Mouse (Mus musculus) forebrain, embryonic 12.5 days (tissue): ENCODE data around the gene Mboat2. TPM values are rescaled to one million over a fixed set of nuclear protein-coding genes. Genes with fewer than 3 reads are reported as not detected.

Experiments used
- ATAC-seq: fragments of 200-750 bp; cut with Nextera tagmentation; 2 replicates; pipeline ENCODE4 v1.8.0; 2017; ENCODE audit warnings: moderate TSS enrichment; ENCODE audit not compliant: low FRiP score
- H3K27ac ChIP-seq: fragments of 300-500 bp; sonication (generic); 2 replicates; pipeline ENCODE4 v1.5.1; 2016; ENCODE audit warnings: mild to moderate bottlenecking
- H3K27me3 ChIP-seq: fragments of 300-500 bp; sonication (generic); 2 replicates; pipeline ENCODE4 v1.6.1; 2016; ENCODE audit warnings: mild to moderate bottlenecking
- H3K36me3 ChIP-seq: fragments of 300-500 bp; sonication (generic); replicated peaks from 2 replicates; pipeline ENCODE4 v1.6.1; 2016; ENCODE audit warnings: mild to moderate bottlenecking
- H3K4me1 ChIP-seq: fragments of 300-500 bp; sonication (generic); 2 replicates; pipeline ENCODE4 v1.6.1; 2016
- H3K4me2 ChIP-seq: fragments of 300-500 bp; sonication (generic); 2 replicates; pipeline ENCODE4 v1.6.1; 2016; ENCODE audit warnings: mild to moderate bottlenecking, moderate library complexity
- H3K4me3 ChIP-seq: fragments of 300-500 bp; sonication (generic); replicated peaks from 2 replicates; pipeline ENCODE4 v1.5.1; 2016; ENCODE audit warnings: mild to moderate bottlenecking
- H3K9ac ChIP-seq: fragments of 300-500 bp; sonication (generic); 2 replicates; pipeline ENCODE4 v1.6.1; 2016; ENCODE audit warnings: mild to moderate bottlenecking
- H3K9me3 ChIP-seq: fragments of 300-500 bp; sonication (generic); 2 replicates; pipeline ENCODE4 v1.6.1; 2016
- WGBS: fragments of 180-500 bp; shearing (Covaris S2); methylation state at CpG from one replicate; pipeline ENCODE4 v1.1.7; 2016; 5-methylcytosine and 5-hydroxymethylcytosine counted together
- polyA plus RNA-seq: library from polyadenylated mRNA; unstranded; fragments of >200 nt; fragmentation: Nextera tagmentation; extraction: Ambion mirVana; gene quantifications from 2 replicates; pipeline ENCODE4 v1.2.1, GENCODE M21; 2016

Mboat2 gene
- polyA plus RNA-seq, 1 experiment from 2014 or later, result 58.4 TPM

DNA sequence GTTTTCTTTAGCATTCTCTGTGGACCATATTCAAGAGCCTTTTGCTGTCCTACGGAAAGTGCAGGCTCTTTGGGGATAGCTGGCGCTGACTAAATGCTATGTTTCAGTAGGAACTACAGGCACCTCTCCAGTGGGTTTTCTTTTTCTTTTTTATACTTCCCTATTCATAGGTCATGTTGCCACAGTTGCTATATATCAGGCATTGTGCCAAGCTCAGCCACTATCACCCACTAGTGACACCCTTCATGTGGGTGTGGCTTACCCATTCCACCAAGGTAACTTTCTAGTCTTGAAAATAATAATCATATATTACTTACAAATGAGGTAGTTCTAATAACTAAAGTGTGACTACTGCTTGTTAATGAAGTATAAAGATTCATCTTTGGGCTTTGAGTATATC is 59.5 kb downstream of the Mboat2 start:
- no peak overlapping the region for H3K27ac ChIP-seq
- H3K36me3 ChIP-seq, result peaks cover 28% of the 10 kb centered on the region
- no peak overlapping the region for H3K4me3 ChIP-seq
- no peaks in the 10 kb centered on the region for H3K9me3 ChIP-seq
- H3K27me3 ChIP-seq, result no peaks in the 10 kb centered on the region
- H3K4me1 ChIP-seq, result peaks cover 11% of the 10 kb centered on the region
- WGBS, result 94% methylated on average over 2 of the region's 2 CpGs
- no peak overlapping the region for H3K9ac ChIP-seq
- ATAC-seq, result no peak
- no peak overlapping the region for H3K4me2 ChIP-seq

DNA sequence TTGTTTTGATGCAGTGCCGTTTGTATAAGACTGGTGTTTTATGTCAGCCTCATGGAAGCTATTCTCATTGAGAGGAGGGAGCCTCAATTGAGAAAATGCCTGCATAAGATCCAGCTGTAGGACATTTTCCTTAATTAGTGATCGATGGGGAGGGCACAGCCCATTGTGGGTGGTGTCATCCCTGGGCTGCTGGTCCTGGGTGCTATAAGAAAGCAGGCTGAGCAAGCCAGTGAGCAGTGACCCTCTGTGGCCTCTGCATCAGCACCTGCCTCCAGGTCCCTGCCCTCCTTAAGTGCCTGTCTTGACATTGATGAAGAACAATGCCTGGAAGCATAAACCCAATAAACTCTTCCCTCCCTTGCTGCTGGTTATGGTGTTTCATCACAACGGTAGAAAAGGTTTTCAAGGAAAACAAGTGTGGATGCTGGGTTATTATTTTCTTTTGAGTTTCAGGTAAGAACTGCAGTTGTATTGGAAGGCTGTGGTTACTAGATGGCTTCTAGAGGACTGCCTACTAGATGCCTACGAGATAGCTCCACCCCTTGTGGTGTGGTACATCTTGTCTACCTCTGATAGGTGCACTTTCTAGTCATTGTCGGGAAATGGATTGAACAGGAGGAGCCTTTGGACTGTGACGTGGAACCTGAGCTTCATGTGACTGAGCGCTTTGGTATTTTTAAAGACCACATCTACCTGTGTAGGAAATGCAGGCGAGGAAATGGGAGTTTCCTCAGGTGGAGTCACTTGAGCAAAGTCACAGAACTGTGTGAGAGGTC is 60.2 kb downstream of the Mboat2 start:
- H3K9ac ChIP-seq, result no peak overlapping the region
- H3K27me3 ChIP-seq, result no peaks in the 10 kb centered on the region
- WGBS, result 93% methylated on average over 8 of the region's 8 CpGs
- H3K27ac ChIP-seq, result no peak overlapping the region
- H3K4me2 ChIP-seq, result no peak overlapping the region
- H3K36me3 ChIP-seq, result peaks cover 28% of the 10 kb centered on the region
- H3K4me3 ChIP-seq, result no peak overlapping the region
- ATAC-seq, result no peak
- no peaks in the 10 kb centered on the region for H3K9me3 ChIP-seq
- peaks cover 11% of the 10 kb centered on the region for H3K4me1 ChIP-seq

- H3K9me3 ChIP-seq, result no peaks in the 10 kb centered on the region
- 86% methylated on average over 4 of the region's 4 CpGs for WGBS
- H3K4me1 ChIP-seq, result peaks cover 11% of the 10 kb centered on the region
- H3K36me3 ChIP-seq, result peaks cover 30% of the 10 kb centered on the region
- H3K9ac ChIP-seq, result no peak overlapping the region
- H3K4me3 ChIP-seq, result no peak overlapping the region
- H3K27me3 ChIP-seq, result no peaks in the 10 kb centered on the region
- H3K27ac ChIP-seq, result no peak overlapping the region
- no peak for ATAC-seq
- H3K4me2 ChIP-seq, result no peak overlapping the region
Measured at GRCm38 (mm10) chr12:24892536-24892935, 61.9 kb downstream of the Mboat2 start.

GRCm38 (mm10) chr12:24893777-24894468 is 63.2 kb downstream of the Mboat2 start:
- 33% methylated on average over 10 of the region's 10 CpGs for WGBS
- no peak overlapping the region for H3K9ac ChIP-seq
- peak; percentile 51 for ATAC-seq
- H3K4me2 ChIP-seq, result 0 out of 2 replicates have a peak overlapping the region, but pooled peaks have one; percentile 8
- H3K36me3 ChIP-seq, result peaks cover 28% of the 10 kb centered on the region
- H3K9me3 ChIP-seq, result no peaks in the 10 kb centered on the region
- 0 out of 2 replicates have a peak overlapping the region, but pooled peaks have one; percentile 56 for H3K27ac ChIP-seq
- no peak overlapping the region for H3K4me3 ChIP-seq
- H3K4me1 ChIP-seq, result peaks cover 11% of the 10 kb centered on the region
- H3K27me3 ChIP-seq, result no peaks in the 10 kb centered on the region

DNA sequence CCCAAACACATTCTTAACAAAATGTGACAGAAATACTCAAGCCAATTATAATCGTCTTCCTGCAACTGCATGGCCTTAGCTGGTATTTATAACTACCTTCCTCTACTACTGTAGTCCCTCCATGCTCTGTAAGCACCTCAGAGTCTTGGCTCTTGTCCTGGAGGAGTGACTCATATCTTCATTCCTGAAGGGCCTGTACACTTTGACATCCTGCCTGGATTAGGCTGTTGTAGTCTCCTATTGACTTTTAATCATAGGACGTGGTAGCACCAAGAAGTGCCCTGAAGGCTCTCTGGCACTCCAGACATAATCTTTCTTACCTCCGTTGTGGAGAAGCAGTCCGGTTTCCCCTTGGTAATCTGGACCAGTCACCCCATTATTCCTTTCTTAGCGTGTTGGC is 64.7 kb downstream of the Mboat2 start:
- Histone ChIP-seq H3K36me3 (peaks cover 40% of the 10 kb centered on the region), H3K9ac (no peak overlapping the region), H3K9me3 (no peaks in the 10 kb centered on the region), H3K4me1 (peaks cover 9% of the 10 kb centered on the region), H3K27ac (no peak overlapping the region), H3K4me3 (no peak overlapping the region), H3K4me2 (no peak overlapping the region), H3K27me3 (no peaks in the 10 kb centered on the region)
- WGBS, result 93% methylated on average over 5 of the region's 5 CpGs
- no peak for ATAC-seq

GRCm38 (mm10) chr12:24897354-24897753 is 66.7 kb downstream of the Mboat2 start:
- Histone ChIP-seq H3K4me3 (no peak overlapping the region), H3K27me3 (no peaks in the 10 kb centered on the region), H3K9ac (no peak overlapping the region), H3K27ac (no peak overlapping the region), H3K4me1 (peaks cover 9% of the 10 kb centered on the region), H3K9me3 (no peaks in the 10 kb centered on the region), H3K4me2 (no peak overlapping the region), H3K36me3 (peaks cover 38% of the 10 kb centered on the region)
- WGBS, result 74% methylated on average over 4 of the region's 4 CpGs
- no peak for ATAC-seq

GRCm38 (mm10) chr12:24898226-24898625 is 67.5 kb downstream of the Mboat2 start:
- H3K4me2 ChIP-seq, result no peak overlapping the region
- H3K9ac ChIP-seq, result no peak overlapping the region
- no peaks in the 10 kb centered on the region for H3K27me3 ChIP-seq
- 81% methylated on average over 9 of the region's 9 CpGs for WGBS
- H3K36me3 ChIP-seq, result peaks cover 38% of the 10 kb centered on the region
- peaks cover 9% of the 10 kb centered on the region for H3K4me1 ChIP-seq
- H3K9me3 ChIP-seq, result no peaks in the 10 kb centered on the region
- no peak overlapping the region for H3K4me3 ChIP-seq
- H3K27ac ChIP-seq, result no peak overlapping the region
- ATAC-seq, result no peak

DNA sequence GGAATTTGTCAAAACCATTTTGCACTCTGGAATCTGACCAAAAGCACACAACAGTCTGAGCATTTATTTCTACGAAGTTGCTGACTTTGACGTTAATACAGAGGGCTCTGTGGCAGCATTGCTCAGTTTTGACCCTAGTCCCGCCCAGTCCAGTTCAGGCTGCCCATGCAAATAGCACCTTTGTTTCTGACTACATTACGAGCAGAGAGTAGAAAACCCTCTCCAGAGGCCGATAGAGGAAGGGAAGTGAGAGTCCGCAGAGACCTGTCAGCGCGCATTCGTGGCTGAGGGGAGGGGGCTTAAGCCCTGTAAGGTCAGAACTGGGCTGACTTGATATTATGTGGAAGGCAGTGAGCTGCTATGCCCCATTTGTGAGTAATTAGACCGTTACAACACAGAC is 69.0 kb downstream of the Mboat2 start:
- no peak overlapping the region for H3K27ac ChIP-seq
- no peak for ATAC-seq
- no peak overlapping the region for H3K4me3 ChIP-seq
- H3K36me3 ChIP-seq, result peaks cover 38% of the 10 kb centered on the region
- no peaks in the 10 kb centered on the region; the same call in 1 of the 2 replicates for H3K4me1 ChIP-seq
- no peaks in the 10 kb centered on the region for H3K9me3 ChIP-seq
- H3K27me3 ChIP-seq, result no peaks in the 10 kb centered on the region
- 89% methylated on average over 10 of the region's 10 CpGs for WGBS
- H3K4me2 ChIP-seq, result no peak overlapping the region
- no peak overlapping the region for H3K9ac ChIP-seq

GRCm38 (mm10) chr12:24902736-24903135 is 72.1 kb downstream of the Mboat2 start:
- ATAC-seq, result no peak
- WGBS, result 98% methylated on average over 5 of the region's 5 CpGs
- Histone ChIP-seq H3K27ac (no peak overlapping the region), H3K4me2 (no peak overlapping the region), H3K4me1 (0 out of 2 replicates have a peak, but pooled peaks cover 3% of the 10 kb centered on the region), H3K9me3 (no peaks in the 10 kb centered on the region), H3K36me3 (peaks cover 29% of the 10 kb centered on the region), H3K9ac (no peak overlapping the region), H3K27me3 (no peaks in the 10 kb centered on the region), H3K4me3 (no peak overlapping the region)

DNA sequence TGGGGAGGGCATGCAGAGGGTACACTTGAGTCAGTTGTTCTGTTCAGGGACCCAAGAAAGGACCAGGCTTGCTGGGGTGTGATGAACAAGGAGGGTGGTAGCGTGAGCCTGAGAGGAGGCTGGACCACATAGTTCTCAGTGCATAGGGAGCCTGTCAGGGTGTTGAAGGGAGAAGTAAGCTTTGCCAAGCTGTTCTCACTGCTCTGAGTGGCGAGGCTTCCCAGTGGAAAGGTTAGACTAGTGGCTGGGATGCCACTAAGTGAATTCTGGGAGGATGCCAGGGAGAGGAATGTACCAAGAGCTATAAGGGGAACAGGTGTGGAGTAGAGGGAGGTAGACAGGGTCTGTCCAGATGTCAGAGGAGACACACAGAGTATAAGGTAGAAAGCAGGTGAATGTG is 77.2 kb downstream of the Mboat2 start:
- no peak for ATAC-seq
- 92% methylated on average over 2 of the region's 2 CpGs for WGBS

GRCm38 (mm10) chr12:24909679-24910078 is 79.0 kb downstream of the Mboat2 start:
- ATAC-seq, result no peak
- Histone ChIP-seq H3K36me3 (peaks cover 13% of the 10 kb centered on the region; the same call in 1 of the 2 replicates), H3K27ac (no peak overlapping the region), H3K4me3 (no peak overlapping the region), H3K4me1 (0 out of 2 replicates have a peak, but pooled peaks cover 2% of the 10 kb centered on the region), H3K4me2 (no peak overlapping the region), H3K27me3 (no peaks in the 10 kb centered on the region), H3K9me3 (no peaks in the 10 kb centered on the region), H3K9ac (no peak overlapping the region)
- WGBS, result 94% methylated on average over 7 of the region's 7 CpGs

More for the DNA sequence above, 77.2 kb downstream of the Mboat2 start:
- no peaks in the 10 kb centered on the region for H3K27me3 ChIP-seq
- H3K27ac ChIP-seq, result no peak overlapping the region
- H3K4me2 ChIP-seq, result no peak overlapping the region
- no peak overlapping the region for H3K9ac ChIP-seq
- H3K4me1 ChIP-seq, result 0 out of 2 replicates have a peak, but pooled peaks cover 3% of the 10 kb centered on the region
- H3K9me3 ChIP-seq, result no peaks in the 10 kb centered on the region
- H3K4me3 ChIP-seq, result no peak overlapping the region
- peaks cover 13% of the 10 kb centered on the region; the same call in 1 of the 2 replicates for H3K36me3 ChIP-seq

- no peak for ATAC-seq
- 82% methylated on average over 6 of the region's 6 CpGs for WGBS
- no peak overlapping the region for H3K4me3 ChIP-seq
Measured at GRCm38 (mm10) chr12:24912174-24912573, 81.5 kb downstream of the Mboat2 start.

More at GRCm38 (mm10) chr12:24912174-24912573, 81.5 kb downstream of the Mboat2 start:
- no peak overlapping the region for H3K9ac ChIP-seq
- peaks cover 19% of the 10 kb centered on the region for H3K36me3 ChIP-seq
- H3K27me3 ChIP-seq, result no peaks in the 10 kb centered on the region
- H3K9me3 ChIP-seq, result no peaks in the 10 kb centered on the region
- no peak overlapping the region for H3K4me2 ChIP-seq
- no peak overlapping the region for H3K27ac ChIP-seq
- H3K4me1 ChIP-seq, result no peaks in the 10 kb centered on the region
